Mouse (Mus musculus) heart, postnatal 4 days (tissue): Measurements from ENCODE around the gene Cd9. TPM values are rescaled to one million over a fixed set of nuclear protein-coding genes. Genes with fewer than 3 reads are reported as not detected.
A peak's percentile ranks its signal among the peaks of the same experiment; 100 is the strongest.
"Not testable (repeated sequence)": the region's sequence is repeated elsewhere in the genome, so short reads cannot be mapped to it uniquely, and the experiment has no call there.

Experiments used
- DNase-seq: peaks from one replicate; pipeline ENCODE4 v3.0.0; 2021
- total RNA-seq, 2 experiments: library from RNA; stranded (reverse); gene quantifications; 2 replicates each; pipeline ENCODE4 v1.2.3; 2021

Cd9 gene
- total RNA-seq, 2 experiments from 2014 or later, result 72.4 to 73.3 TPM

GRCm38 (mm10) chr6:125498062-125498461, 3.5 kb upstream of the Cd9 start:
- DNase-seq, result peak; percentile 57

DNA sequence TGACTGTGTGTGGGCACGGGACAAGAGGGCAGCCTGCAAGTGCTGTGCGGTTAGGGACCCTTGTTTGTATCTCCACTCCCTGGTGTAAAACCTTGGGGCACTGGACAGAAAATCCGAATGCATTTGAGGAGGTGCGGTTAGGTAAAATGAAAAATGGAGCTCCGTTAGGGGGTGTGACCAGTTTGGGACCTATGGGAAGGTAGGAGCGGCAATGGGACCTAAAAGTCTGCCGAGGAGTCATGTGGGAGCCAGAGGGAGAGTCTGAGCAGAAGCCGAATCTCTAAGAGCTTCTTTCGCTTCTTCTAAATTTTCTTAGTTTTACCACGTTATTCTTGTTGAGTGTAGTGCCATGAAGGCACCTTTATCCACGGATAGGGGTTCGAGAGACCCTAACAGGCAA, 1.8 kb upstream of the Cd9 start:
- DNase-seq, result no peak

GRCm38 (mm10) chr6:125495361-125495760, 770 bp upstream of the Cd9 start:
- DNase-seq, result no peak

DNA sequence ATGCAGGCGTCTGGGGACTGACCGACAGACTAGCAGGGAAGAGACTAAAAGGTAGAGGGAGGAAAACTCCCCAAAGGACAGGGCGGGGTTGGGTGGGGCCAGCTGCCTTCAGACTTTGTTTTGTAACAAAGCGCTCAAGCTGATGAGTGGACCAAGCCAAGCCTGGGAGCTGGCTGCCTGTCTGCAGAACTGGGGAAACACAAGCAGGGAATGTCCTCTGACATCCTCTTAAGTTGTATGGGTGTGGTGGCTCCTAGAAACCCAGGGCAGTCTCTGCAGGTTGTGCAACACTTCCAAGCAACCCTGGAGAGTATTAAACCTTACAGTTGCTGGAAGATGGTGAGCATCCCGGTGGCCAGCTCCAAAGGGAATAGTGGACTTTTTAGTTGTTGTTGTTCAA, 1.4 kb downstream of the Cd9 start:
- no peak for DNase-seq

DNA sequence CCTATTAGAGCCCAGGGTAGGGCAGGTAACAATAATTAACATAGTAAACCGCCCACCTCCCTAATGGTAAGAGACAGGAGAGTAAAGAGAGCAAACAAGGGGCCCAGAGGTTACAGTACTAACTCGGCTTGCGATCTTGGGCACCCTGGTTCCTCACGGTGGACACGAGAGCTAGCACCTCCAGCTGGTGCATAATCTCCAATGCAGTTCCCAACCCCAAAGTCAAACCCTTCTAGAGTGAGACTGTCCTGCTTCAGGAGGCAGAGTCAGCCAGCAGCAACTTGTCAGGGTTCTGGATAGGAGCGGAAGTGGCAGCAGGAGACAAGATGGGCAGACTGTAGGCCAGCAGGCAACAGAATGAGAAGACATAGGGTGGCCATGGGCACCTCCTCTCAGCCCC, 1.9 kb downstream of the Cd9 start:
- no peak for DNase-seq

DNA sequence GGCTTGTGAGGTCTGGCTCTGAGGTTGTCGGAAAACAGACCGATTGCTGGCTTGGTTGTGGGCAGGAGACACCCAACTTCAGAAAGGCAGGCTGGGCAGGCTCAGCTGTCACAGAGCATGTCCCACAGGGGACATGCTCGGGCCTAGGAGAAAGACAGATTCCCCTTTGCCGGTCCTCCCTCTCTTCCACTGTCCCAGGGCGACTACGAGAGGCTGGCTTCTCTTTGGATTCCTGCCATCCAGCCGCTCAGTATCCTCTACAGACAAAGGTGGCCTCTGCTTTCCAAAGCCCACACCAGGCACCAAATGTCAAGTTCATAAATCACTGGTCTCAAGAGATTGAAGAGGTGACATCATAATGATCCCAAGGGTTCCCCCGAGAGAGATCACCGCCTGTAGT, 2.6 kb downstream of the Cd9 start:
- DNase-seq, result peak; percentile 32

- DNase-seq, result no peak
These were observed 3.2 kb downstream of the Cd9 start for GRCm38 (mm10) chr6:125491393-125491792.

DNA sequence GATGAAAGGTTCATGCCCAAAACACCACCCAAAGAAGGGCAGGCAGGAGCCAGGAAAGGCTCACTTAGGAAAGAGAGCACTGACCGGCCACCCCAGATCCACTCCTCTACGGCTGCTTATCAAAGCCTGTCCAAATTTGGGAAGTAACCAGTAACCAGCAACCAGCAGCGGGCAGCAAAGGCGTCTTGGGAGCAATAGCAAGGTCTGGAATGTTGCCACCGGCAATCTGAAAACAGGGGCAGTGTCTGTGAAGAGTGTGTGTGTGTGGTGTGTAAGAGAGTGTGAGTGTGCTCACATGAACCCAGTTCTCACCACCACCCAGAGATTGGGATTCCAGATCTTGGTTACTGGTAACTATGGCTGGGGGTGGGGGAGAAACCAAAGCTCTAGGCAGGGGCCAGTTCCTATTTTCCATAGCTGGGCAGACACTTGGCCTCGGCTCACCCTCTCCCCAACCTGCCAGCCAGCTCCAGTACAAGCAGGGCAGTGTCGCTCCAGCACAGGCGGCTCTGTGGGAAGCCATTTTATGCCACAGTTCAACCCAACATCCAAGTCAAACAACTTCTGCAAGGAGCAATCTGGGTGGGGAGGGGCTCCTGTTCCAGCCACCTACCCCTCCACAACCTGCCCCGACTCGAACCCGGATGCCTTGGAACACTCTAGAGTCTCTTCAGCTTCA, 4.6 kb downstream of the Cd9 start:
- peak; percentile 66 for DNase-seq

GRCm38 (mm10) chr6:125485589-125485988, 9.0 kb downstream of the Cd9 start:
- DNase-seq, result no peak

DNA sequence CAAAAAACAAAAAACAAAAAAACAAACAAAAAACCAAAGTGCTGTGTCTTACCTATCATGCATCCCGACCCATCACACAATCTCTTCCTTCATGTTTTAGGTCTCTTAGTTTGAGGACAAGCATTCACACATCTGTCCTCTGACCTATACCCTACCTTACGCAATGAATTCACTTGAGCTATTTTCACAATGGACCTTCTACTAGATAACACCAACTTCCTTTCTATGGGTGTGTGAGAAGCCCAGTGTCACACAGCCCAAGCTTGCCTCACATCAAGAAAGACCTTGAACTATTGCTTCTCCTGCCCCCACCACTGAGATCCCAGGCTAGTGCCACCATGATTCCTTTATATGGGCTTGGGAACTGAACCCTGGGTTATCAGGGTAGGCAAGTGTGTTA, 9.9 kb downstream of the Cd9 start:
- no peak for DNase-seq

- DNase-seq, result not testable (repeated sequence)
These were observed 10.3 kb downstream of the Cd9 start for GRCm38 (mm10) chr6:125484313-125484660.

DNA sequence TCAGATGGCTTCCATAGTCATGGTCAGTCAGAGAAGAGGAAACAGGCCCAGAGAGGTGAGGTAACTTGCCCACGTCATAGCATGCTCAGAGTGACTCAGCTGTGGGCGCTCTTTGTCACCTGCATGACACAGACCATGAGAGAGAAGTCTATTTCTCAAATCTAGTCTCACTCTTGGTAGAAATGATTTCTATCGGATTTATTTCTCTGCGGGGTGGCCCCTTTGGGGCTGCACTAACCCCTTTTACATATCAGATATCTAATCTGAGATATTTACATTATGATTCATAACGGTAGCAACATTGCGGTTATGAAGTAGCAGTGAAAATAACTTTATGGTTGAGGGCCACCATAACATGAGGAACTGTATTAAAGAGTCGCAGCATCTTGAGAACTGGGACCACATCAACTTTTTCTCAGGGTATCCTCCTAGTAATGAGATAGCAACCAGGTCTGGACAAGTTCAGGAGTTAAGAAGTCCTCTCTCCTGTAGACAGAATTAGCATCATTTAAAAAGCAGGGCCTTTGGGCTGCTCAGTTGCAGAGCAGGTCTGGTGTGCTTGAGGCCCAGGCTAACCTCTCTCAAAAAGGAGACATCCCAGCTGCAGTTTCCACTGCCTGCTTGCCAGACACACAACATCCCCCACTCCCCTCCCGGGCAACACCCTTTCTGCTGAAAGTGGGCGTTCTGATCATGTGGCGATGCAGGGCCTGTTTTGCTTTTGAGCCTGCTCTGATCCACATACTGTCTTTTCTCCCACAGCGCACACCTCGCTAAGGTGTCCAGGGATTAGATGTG, 10.9 kb downstream of the Cd9 start:
- DNase-seq, result no peak

DNA sequence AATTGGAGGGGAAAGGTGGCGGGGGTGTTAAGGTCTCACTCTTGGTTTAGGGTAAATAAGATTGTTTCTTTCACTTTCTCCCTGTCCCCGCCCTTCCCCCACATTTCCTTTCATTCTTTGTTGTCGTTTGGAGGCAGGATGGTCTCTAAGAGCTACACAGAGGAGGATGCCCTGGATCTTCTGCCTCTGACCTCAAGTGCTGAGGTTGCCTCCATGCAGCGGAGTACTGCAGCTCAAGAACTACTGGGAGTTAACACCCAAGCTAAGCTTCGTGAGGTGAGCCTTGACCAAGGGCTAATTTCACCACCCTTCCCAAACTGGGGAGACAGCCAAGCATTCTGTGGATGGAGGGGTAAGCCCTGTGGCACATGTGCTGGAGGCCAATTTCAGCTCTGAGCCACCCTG, 12.2 kb downstream of the Cd9 start:
- DNase-seq, result no peak

GRCm38 (mm10) chr6:125481667-125482390, 12.8 kb downstream of the Cd9 start:
- DNase-seq, result no peak

DNA sequence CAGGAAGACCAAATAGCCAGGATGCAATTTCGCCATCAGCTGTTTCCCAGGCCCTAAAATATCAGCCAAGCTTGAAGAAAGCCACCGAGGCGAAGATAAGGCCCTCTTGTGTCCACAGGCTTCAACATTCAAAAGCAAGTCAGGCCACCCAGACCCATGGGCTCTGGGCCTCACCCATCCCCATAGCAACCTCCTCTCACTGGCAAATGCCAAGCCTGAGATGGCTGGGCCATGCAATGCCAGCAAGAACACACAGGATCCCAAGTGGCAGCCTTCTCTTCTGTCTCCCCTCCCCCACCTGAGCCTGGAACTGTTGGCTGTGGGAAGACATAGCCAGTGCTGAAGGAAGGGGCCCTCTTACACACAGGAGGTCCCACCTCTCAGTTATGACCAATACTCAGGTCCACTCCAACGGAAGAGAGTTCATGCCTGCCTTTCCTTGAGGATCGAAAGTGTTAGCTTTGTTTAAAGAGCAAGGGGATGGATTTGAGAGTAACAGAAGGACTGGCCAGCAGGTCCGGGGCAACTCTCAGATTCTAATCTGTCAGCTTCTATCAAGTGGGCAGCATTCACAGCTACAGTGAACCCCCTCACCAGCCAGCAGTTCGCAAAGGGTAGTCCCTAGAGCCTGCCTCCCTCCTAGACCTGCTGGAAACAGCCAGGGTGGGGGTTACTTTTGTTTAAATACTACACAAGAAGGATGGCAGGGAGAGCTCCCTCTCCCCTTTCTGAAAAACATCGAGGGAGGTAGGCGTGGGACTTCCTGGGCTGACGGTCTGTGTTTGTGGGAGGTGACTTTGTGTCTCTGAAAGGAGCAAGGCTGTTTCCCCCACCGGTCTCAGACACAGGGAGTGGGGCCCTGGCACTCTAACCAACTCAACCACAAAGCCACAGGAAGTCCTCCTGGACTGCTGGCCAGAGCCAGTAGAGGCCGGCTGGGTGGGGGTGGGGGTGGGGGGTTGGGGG, 13.9 kb downstream of the Cd9 start:
- DNase-seq, result no peak

- no peak for DNase-seq
These were observed 15.2 kb downstream of the Cd9 start for GRCm38 (mm10) chr6:125479359-125479758.

DNA sequence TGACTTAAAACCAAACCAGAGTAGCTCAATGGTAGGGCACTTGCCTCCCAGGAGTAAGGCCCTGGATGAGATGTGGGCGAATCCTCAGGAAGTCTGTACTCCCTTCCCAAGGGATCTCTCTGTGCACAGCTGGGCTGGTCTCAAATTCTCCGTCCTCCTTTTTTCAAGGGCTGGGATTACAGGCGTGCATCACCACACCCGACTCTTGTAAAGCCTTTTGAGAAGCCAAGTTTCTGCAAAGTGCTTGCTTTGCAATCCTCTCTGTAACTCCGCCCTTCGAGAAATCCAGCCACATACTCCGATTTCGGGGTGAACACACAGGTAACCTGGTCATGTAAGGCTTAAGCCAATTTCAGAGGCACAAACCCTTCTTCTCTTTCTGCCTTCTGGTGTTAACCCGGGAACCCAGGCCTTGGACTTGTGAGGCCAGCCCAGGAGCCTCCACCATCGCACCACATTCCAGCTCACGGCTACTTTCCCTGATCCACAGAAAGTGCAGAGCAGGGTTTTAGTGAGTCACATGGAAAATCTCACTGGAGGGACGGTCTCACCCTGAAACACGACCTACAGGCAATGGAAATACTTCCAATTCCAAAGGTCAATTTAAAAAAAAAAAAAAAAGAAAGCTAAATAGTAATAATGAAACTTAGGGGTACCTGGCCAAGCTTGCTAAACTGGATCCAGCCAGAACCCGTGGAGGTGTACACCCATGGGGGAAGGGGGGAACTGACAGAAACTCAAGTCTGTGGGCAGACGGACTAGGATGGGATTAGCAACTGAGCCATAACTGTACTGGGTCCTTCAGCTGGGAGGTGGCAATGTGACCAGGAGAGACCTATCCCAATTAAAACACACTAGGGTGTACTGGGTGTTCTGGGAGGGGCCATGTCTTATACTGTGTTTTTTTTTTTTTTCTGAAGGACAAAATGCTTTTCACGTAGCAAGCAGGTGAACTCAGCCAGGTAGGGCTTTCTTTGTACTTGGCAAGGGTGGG, 16.2 kb downstream of the Cd9 start:
- DNase-seq, result no peak

- no peak for DNase-seq
These were observed 17.6 kb downstream of the Cd9 start for GRCm38 (mm10) chr6:125476826-125477589.

- DNase-seq, result peak; percentile 57
These were observed 18.5 kb downstream of the Cd9 start for GRCm38 (mm10) chr6:125476090-125476489.

- DNase-seq, result no peak
These were observed 19.4 kb downstream of the Cd9 start for GRCm38 (mm10) chr6:125475184-125475583.
